Comparison of ENCODE assay signal across 9 mouse cellular contexts in genomic region chr5:122901179-122901578, GRCm38 (mm10). TPM values are rescaled to one million over a fixed set of nuclear protein-coding genes. Genes with fewer than 3 reads are reported as not detected.
DNase-seq lines count a peak whose midpoint lies in the region; ATAC-seq and TF ChIP-seq lines count a peak whose summit lies in the region.
"Had no signal": no experiment of that assay in that cellular context is flagged by ENCODE, and none has a peak within 500 bp of the region (broad histone marks: within the 10 kb centered on the region; RNA-seq: fewer than 3 reads in every experiment).

No protein-coding gene starts in this region.

- TF ChIP-seq CTCF in stomach, postnatal 0 days (IDR thresholded peaks at IDR 0.05; ENCODE audit: low read depth): no peak

- no peak overlapping the region for H3K27ac ChIP-seq in stomach, embryonic 14.5 days (ENCODE audit: low read length)
- no peak overlapping the region for H3K27ac ChIP-seq in stomach, postnatal 0 days (replicated peaks)
- 0 out of 2 replicates have a peak overlapping the region, but pooled peaks have one; percentile 9 for H3K27ac ChIP-seq in liver, embryonic 11.5 days (ENCODE audit: low read depth, low read length)

- H3K27me3 ChIP-seq in stomach, embryonic 14.5 days (ENCODE audit: control insufficient read depth, insufficient read depth, low read length): no peaks in the 10 kb centered on the region
- H3K27me3 ChIP-seq in stomach, postnatal 0 days (ENCODE audit: control insufficient read depth, insufficient read depth, low read length): no peaks in the 10 kb centered on the region
- H3K27me3 ChIP-seq in liver, embryonic 11.5 days (replicated peaks; ENCODE audit: control insufficient read depth, insufficient read depth, low read length): no peaks in the 10 kb centered on the region

- peaks cover 16% of the 10 kb centered on the region for H3K4me1 ChIP-seq in stomach, embryonic 14.5 days (ENCODE audit: control insufficient read depth, insufficient read depth, low read length)
- no peaks in the 10 kb centered on the region for H3K4me1 ChIP-seq in stomach, postnatal 0 days (replicated peaks; ENCODE audit: control insufficient read depth, insufficient read depth)
- H3K4me1 ChIP-seq in liver, embryonic 11.5 days (replicated peaks; ENCODE audit: control insufficient read depth, insufficient read depth, low read length): peaks cover 44% of the 10 kb centered on the region

- 56% methylated on average over 11 of the region's 11 CpGs for WGBS in stomach, embryonic 14.5 days
- WGBS in stomach, postnatal 0 days: 65% methylated on average over 11 of the region's 11 CpGs
- WGBS in liver, embryonic 11.5 days: 51% methylated on average over 11 of the region's 11 CpGs

- H3K4me2 ChIP-seq in stomach, embryonic 14.5 days (replicated peaks; ENCODE audit: low read depth, low read length): peak overlapping the region; percentile 89
- no peak overlapping the region; the same call in 1 of the 2 replicates for H3K4me2 ChIP-seq in stomach, postnatal 0 days (replicated peaks; ENCODE audit: low read depth)
- H3K4me2 ChIP-seq in liver, embryonic 11.5 days: peak overlapping the region; percentile 92

- H3K36me3 ChIP-seq in stomach, embryonic 14.5 days (ENCODE audit: control insufficient read depth, insufficient read depth, low read length): no peaks in the 10 kb centered on the region
- no peaks in the 10 kb centered on the region for H3K36me3 ChIP-seq in stomach, postnatal 0 days (ENCODE audit: control insufficient read depth, insufficient read depth, low read length)
- H3K36me3 ChIP-seq in liver, embryonic 11.5 days (ENCODE audit: control insufficient read depth, insufficient read depth, low read length): no peaks in the 10 kb centered on the region

- intact Hi-C loops in heart, postnatal 14 days (cut with DNase I): no loop called here

- H3K4me3 ChIP-seq in stomach, embryonic 14.5 days (ENCODE audit: low read depth, low read length): no peak overlapping the region
- no peak overlapping the region for H3K4me3 ChIP-seq in stomach, postnatal 0 days (ENCODE audit: low read depth, low read length)
- H3K4me3 ChIP-seq in liver, embryonic 11.5 days (ENCODE audit: low read depth, low read length): peak overlapping the region; percentile 86

- no peak for TF ChIP-seq EP300 in stomach, postnatal 0 days (optimal IDR thresholded peaks at IDR 0.05)

- H3K9ac ChIP-seq in stomach, embryonic 14.5 days (replicated peaks; ENCODE audit: low read depth, low read length): no peak overlapping the region; the same call in 1 of the 2 replicates
- H3K9ac ChIP-seq in stomach, postnatal 0 days (ENCODE audit: low read length): no peak overlapping the region
- peak overlapping the region; percentile 73 for H3K9ac ChIP-seq in liver, embryonic 11.5 days (ENCODE audit: low read depth, low read length)

- DNase-seq in heart, adult 11 months: peak; percentile 82
- DNase-seq in heart, postnatal 14 days: no peak
- no peak for DNase-seq in stomach, postnatal 0 days (ENCODE audit: low spot score)
- DNase-seq in liver, embryonic 11.5 days (ENCODE audit: low spot score): no peak
- no peak for DNase-seq in left cerebral cortex, adult 9 months (ENCODE audit: low spot score in 2 of 2)
- no peak for DNase-seq in gastrocnemius, adult 18-20 months (ENCODE audit: low spot score)
- DNase-seq in urinary bladder, postnatal 14 days (ENCODE audit: low spot score): no peak
- DNase-seq: adrenal gland, adult 8-10 months had no signal

- H3K9me3 ChIP-seq in stomach, embryonic 14.5 days (ENCODE audit: control insufficient read depth, low read depth, low read length): no peaks in the 10 kb centered on the region
- H3K9me3 ChIP-seq in stomach, postnatal 0 days (ENCODE audit: control insufficient read depth, low read length): no peaks in the 10 kb centered on the region
- no peaks in the 10 kb centered on the region for H3K9me3 ChIP-seq in liver, embryonic 11.5 days (ENCODE audit: control insufficient read depth, low read length)

- no peak for ATAC-seq in stomach, embryonic 14.5 days (ENCODE audit: insufficient number of reproducible peaks, insufficient read depth, low FRiP score, low read depth)
- no peak for ATAC-seq in stomach, postnatal 0 days (ENCODE audit: low FRiP score, low TSS enrichment)
- ATAC-seq in liver, embryonic 11.5 days (replicated peaks; ENCODE audit: low FRiP score): no peak

RNA-seq across cellular contexts. Expression of gene Rnf34, which starts 51.3 kb away (rescaled TPM):
- 10 to 100 TPM; 27.3 to 27.7 TPM for total RNA-seq in heart, postnatal 14 days (2021)
- polyA plus RNA-seq in stomach, embryonic 14.5 days (2014; fragmentation: Nextera tagmentation; extraction: Ambion mirVana): 35.8 and 44.6 TPM in 2 replicates
- 16.9 and 19.1 TPM in 2 replicates for polyA plus RNA-seq in stomach, postnatal 0 days (2015; fragmentation: Nextera tagmentation; extraction: Ambion mirVana)
- polyA plus RNA-seq in liver, embryonic 11.5 days (2014; fragmentation: Nextera tagmentation; extraction: Ambion mirVana): 24.6 and 26.5 TPM in 2 replicates
- total RNA-seq in gastrocnemius, adult 18-20 months (2021): 10 to 100 TPM; 17.6 to 20.7 TPM
